Mouse (Mus musculus): ENCODE data around the gene Bud23. TPM values are rescaled to one million over a fixed set of nuclear protein-coding genes. Genes with fewer than 3 reads are reported as not detected.

Bud23 gene
- polyA plus RNA-seq, 1 experiment = 125 TPM

DNA sequence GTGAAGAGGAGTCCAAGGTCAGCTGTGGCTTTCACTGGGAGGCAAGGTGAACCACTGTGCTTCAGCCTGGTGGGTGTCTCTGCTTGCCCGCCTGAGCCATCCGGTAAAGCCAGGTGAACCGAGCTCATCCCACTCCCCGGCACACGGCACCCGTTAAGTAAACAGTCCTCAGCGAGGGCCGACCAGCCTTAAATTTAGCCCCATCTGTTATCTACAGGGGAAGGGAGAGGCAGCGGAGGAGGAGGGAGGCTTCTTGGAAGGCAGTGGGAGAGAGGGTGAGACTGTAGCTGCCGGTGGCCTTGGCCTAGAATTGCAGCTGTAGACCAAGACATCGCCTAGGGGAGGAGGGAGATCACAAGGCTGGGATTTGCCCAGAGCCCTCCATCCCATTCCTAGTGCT lies 24.0 kb downstream of the Bud23 start:
- Histone ChIP-seq H3K4me1 (replicated peaks; ENCODE audit: control insufficient read depth, insufficient read depth, low read length) (no peaks in the 10 kb centered on the region), H3K4me3 (ENCODE audit: control insufficient read depth, insufficient read depth, low read length) (no peak overlapping the region), H3K27ac (ENCODE audit: control insufficient read depth, insufficient read depth, low read length) (no peak overlapping the region), H3K27me3 (ENCODE audit: control insufficient read depth, insufficient read depth, low read length) (no peaks in the 10 kb centered on the region), H3K36me3 (ENCODE audit: control insufficient read depth, insufficient read depth, low read length) (no peaks in the 10 kb centered on the region)
- DNase-seq = no peak
- TF ChIP-seq POLR2A (IDR thresholded peaks at IDR 0.05; ENCODE audit: control insufficient read depth, extremely low read depth, insufficient read depth, low read length, poor library complexity) (no peak), CTCF (IDR thresholded peaks at IDR 0.05; ENCODE audit: borderline replicate concordance, control insufficient read depth, extremely low read depth, insufficient read depth, low read length, poor library complexity) (no peak)
- WGBS = 94% methylated on average over 11 of the region's 11 CpGs

GRCm38 (mm10) chr5:135040059-135040458 lies 24.7 kb downstream of the Bud23 start:
- Histone ChIP-seq H3K27ac (ENCODE audit: control insufficient read depth, insufficient read depth, low read length) (no peak overlapping the region), H3K4me1 (replicated peaks; ENCODE audit: control insufficient read depth, insufficient read depth, low read length) (no peaks in the 10 kb centered on the region), H3K36me3 (ENCODE audit: control insufficient read depth, insufficient read depth, low read length) (no peaks in the 10 kb centered on the region), H3K27me3 (ENCODE audit: control insufficient read depth, insufficient read depth, low read length) (no peaks in the 10 kb centered on the region), H3K4me3 (ENCODE audit: control insufficient read depth, insufficient read depth, low read length) (no peak overlapping the region)
- no peak for TF ChIP-seq CTCF (IDR thresholded peaks at IDR 0.05; ENCODE audit: borderline replicate concordance, control insufficient read depth, extremely low read depth, insufficient read depth, low read length, poor library complexity)
- no peak for DNase-seq
- WGBS = 23% methylated on average over 6 of the region's 6 CpGs

GRCm38 (mm10) chr5:135039541-135039940 lies 25.2 kb downstream of the Bud23 start:
- H3K27me3 ChIP-seq (ENCODE audit: control insufficient read depth, insufficient read depth, low read length) = no peaks in the 10 kb centered on the region
- WGBS = 55% methylated on average over 9 of the region's 9 CpGs
- no peaks in the 10 kb centered on the region for H3K4me1 ChIP-seq (replicated peaks; ENCODE audit: control insufficient read depth, insufficient read depth, low read length)

GRCm38 (mm10) chr5:135037946-135038345 lies 26.8 kb downstream of the Bud23 start:
- Histone ChIP-seq H3K27me3 (ENCODE audit: control insufficient read depth, insufficient read depth, low read length) (no peaks in the 10 kb centered on the region), H3K27ac (ENCODE audit: control insufficient read depth, insufficient read depth, low read length) (no peak overlapping the region), H3K4me3 (ENCODE audit: control insufficient read depth, insufficient read depth, low read length) (no peak overlapping the region), H3K36me3 (ENCODE audit: control insufficient read depth, insufficient read depth, low read length) (no peaks in the 10 kb centered on the region), H3K4me1 (replicated peaks; ENCODE audit: control insufficient read depth, insufficient read depth, low read length) (no peaks in the 10 kb centered on the region)
- TF ChIP-seq POLR2A (IDR thresholded peaks at IDR 0.05; ENCODE audit: control insufficient read depth, extremely low read depth, insufficient read depth, low read length, poor library complexity) = no peak
- no peak for TF ChIP-seq CTCF (IDR thresholded peaks at IDR 0.05; ENCODE audit: borderline replicate concordance, control insufficient read depth, extremely low read depth, insufficient read depth, low read length, poor library complexity)
- DNase-seq = no peak
- 43% methylated on average over 3 of the region's 3 CpGs for WGBS

More at GRCm38 (mm10) chr5:135039541-135039940, 25.2 kb downstream of the Bud23 start:
- Histone ChIP-seq H3K4me3 (ENCODE audit: control insufficient read depth, insufficient read depth, low read length) (no peak overlapping the region), H3K36me3 (ENCODE audit: control insufficient read depth, insufficient read depth, low read length) (no peaks in the 10 kb centered on the region), H3K27ac (ENCODE audit: control insufficient read depth, insufficient read depth, low read length) (no peak overlapping the region)
- TF ChIP-seq POLR2A (IDR thresholded peaks at IDR 0.05; ENCODE audit: control insufficient read depth, extremely low read depth, insufficient read depth, low read length, poor library complexity) (no peak), CTCF (IDR thresholded peaks at IDR 0.05; ENCODE audit: borderline replicate concordance, control insufficient read depth, extremely low read depth, insufficient read depth, low read length, poor library complexity) (no peak)
- DNase-seq = no peak

GRCm38 (mm10) chr5:135035608-135036359 lies 29.0 kb downstream of the Bud23 start:
- no peaks in the 10 kb centered on the region for H3K27me3 ChIP-seq (ENCODE audit: control insufficient read depth, insufficient read depth, low read length)

GRCm38 (mm10) chr5:135034593-135034992 lies 30.2 kb downstream of the Bud23 start:
- Histone ChIP-seq H3K27ac (ENCODE audit: control insufficient read depth, insufficient read depth, low read length) (no peak overlapping the region), H3K4me1 (replicated peaks; ENCODE audit: control insufficient read depth, insufficient read depth, low read length) (no peaks in the 10 kb centered on the region), H3K36me3 (ENCODE audit: control insufficient read depth, insufficient read depth, low read length) (no peaks in the 10 kb centered on the region), H3K27me3 (ENCODE audit: control insufficient read depth, insufficient read depth, low read length) (no peaks in the 10 kb centered on the region), H3K4me3 (ENCODE audit: control insufficient read depth, insufficient read depth, low read length) (no peak overlapping the region)
- 100% methylated on average over 2 of the region's 2 CpGs for WGBS
- no peak for DNase-seq
- TF ChIP-seq CTCF (IDR thresholded peaks at IDR 0.05; ENCODE audit: borderline replicate concordance, control insufficient read depth, extremely low read depth, insufficient read depth, low read length, poor library complexity) (no peak), POLR2A (IDR thresholded peaks at IDR 0.05; ENCODE audit: control insufficient read depth, extremely low read depth, insufficient read depth, low read length, poor library complexity) (no peak)

More at GRCm38 (mm10) chr5:135035608-135036359, 29.0 kb downstream of the Bud23 start:
- WGBS = 78% methylated on average over 18 of the region's 18 CpGs
- H3K4me3 ChIP-seq (ENCODE audit: control insufficient read depth, insufficient read depth, low read length) = no peak overlapping the region
- TF ChIP-seq POLR2A (IDR thresholded peaks at IDR 0.05; ENCODE audit: control insufficient read depth, extremely low read depth, insufficient read depth, low read length, poor library complexity) = no peak
- no peak for TF ChIP-seq CTCF (IDR thresholded peaks at IDR 0.05; ENCODE audit: borderline replicate concordance, control insufficient read depth, extremely low read depth, insufficient read depth, low read length, poor library complexity)
- H3K36me3 ChIP-seq (ENCODE audit: control insufficient read depth, insufficient read depth, low read length) = no peaks in the 10 kb centered on the region
- H3K4me1 ChIP-seq (replicated peaks; ENCODE audit: control insufficient read depth, insufficient read depth, low read length) = no peaks in the 10 kb centered on the region
- no peak for DNase-seq
- no peak overlapping the region for H3K27ac ChIP-seq (ENCODE audit: control insufficient read depth, insufficient read depth, low read length)
